Mouse (Mus musculus) bone marrow, adult 2 months (tissue): ENCODE measurements around the gene Hsd17b1.

Experiments
- CTCF ChIP-seq: fragments of 200-500 bp; IDR thresholded peaks from 2 replicates; pipeline ENCODE4 v1.5.1; 2011; ENCODE audit warnings: low read length, control low read depth; ENCODE audit not compliant: control insufficient read depth, insufficient read depth
- POLR2A ChIP-seq: fragments of 200-500 bp; IDR thresholded peaks from 2 replicates; pipeline ENCODE4 v1.6.1; 2011; ENCODE audit warnings: low read depth, mild to moderate bottlenecking, control low read depth, low read length, borderline replicate concordance; ENCODE audit not compliant: control insufficient read depth

DNA sequence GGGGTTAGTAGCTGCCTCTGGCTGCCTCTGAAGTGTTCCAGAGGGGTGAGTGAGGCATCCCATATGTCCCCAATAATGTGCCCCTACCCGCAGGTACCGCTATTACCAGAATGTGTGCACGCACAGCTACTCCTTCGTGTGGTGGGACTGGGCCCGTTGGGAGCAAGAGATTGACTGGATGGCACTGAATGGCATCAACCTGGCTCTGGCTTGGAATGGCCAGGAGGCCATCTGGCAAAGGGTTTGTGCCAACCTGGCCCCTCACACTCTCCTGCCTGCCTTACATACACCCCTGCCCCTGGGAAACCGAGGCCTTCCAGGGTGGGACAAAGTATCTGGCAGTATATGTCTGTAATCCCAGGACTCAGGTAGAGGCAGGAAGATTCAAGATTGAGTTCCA is 7.2 kb upstream of the Hsd17b1 start:
- TF ChIP-seq CTCF (no peak), POLR2A (no peak)
